Mouse (Mus musculus) heart, adult 2 months (tissue): ENCODE measurements around the gene Sept3.

Source experiments
- CTCF ChIP-seq: fragments of 200-600 bp; IDR thresholded peaks from 2 replicates; pipeline ENCODE4 v1.8.1; 2022; ENCODE audit warnings: antibody characterized with exemption, mild to moderate bottlenecking, moderate library complexity
- POLR2A ChIP-seq: fragments of 200-500 bp; IDR thresholded peaks from 2 replicates; pipeline ENCODE4 v1.6.1; 2011; ENCODE audit warnings: mild to moderate bottlenecking, low read depth, low read length, control low read depth; ENCODE audit not compliant: insufficient read depth

DNA sequence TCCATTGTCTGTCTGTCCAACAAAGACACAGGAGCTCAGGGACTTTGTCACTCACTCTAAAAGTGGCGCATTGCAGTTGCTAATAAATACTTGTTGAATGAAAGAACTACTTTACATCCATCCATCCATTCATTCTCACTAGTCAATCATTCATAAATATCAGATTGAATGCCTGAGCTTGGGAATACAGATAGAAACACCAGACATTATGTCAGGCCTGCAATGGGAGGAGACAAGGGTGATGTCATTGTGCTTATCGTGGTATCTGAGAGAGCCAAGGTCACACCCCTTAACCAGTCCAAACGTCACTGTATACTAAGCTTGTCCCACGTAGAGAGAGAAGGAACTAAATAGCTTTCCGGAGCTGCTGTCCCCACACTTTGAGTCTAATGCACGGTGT lies 22.6 kb upstream of the Sept3 start, which contains the start of gene 1500009C09Rik:
- no peak for TF ChIP-seq CTCF
- TF ChIP-seq POLR2A, result no peak
